Mouse (Mus musculus): ENCODE results near the gene Rab3gap2. TPM values are rescaled to one million over a fixed set of nuclear protein-coding genes. Genes with fewer than 3 reads are reported as not detected.
A peak's percentile ranks its signal among the peaks of the same experiment; 100 is the strongest.

Rab3gap2 gene
- total RNA-seq, 2 experiments from 2014 or later = 21.5 to 22.9 TPM

- intact Hi-C loops (cut with DNase I) = no loop called here
- no peak for DNase-seq
Observed at GRCm38 (mm10) chr1:185274819-185275545, 71.1 kb downstream of the Rab3gap2 start.

- DNase-seq = no peak
- intact Hi-C loops (cut with DNase I) = no loop called here
Observed at GRCm38 (mm10) chr1:185275976-185276375, 72.1 kb downstream of the Rab3gap2 start.

- DNase-seq = peak; percentile 16 to 22
- intact Hi-C loops (cut with DNase I) = no loop called here
Observed at GRCm38 (mm10) chr1:185277022-185277421, 73.1 kb downstream of the Rab3gap2 start.

- no peak for DNase-seq
- intact Hi-C loops (cut with DNase I) = no loop called here
Observed at GRCm38 (mm10) chr1:185279288-185279687, 75.4 kb downstream of the Rab3gap2 start.

GRCm38 (mm10) chr1:185280616-185281015, 76.7 kb downstream of the Rab3gap2 start:
- no peak for DNase-seq
- intact Hi-C loops (cut with DNase I) = no loop called here

GRCm38 (mm10) chr1:185282846-185283245, 78.9 kb downstream of the Rab3gap2 start:
- DNase-seq = no peak
- intact Hi-C loops (cut with DNase I) = no loop called here

- intact Hi-C loops (cut with DNase I) = no loop called here
- DNase-seq = no peak
Observed at GRCm38 (mm10) chr1:185283247-185283646, 79.3 kb downstream of the Rab3gap2 start.

- intact Hi-C loops (cut with DNase I) = no loop called here
- DNase-seq = peak; percentile 63 to 77
Observed at GRCm38 (mm10) chr1:185284740-185285139, 80.8 kb downstream of the Rab3gap2 start.

- intact Hi-C loops (cut with DNase I) = no loop called here
- DNase-seq = peak; percentile 62 to 68
Observed at GRCm38 (mm10) chr1:185285171-185285570, 81.3 kb downstream of the Rab3gap2 start.

- intact Hi-C loops (cut with DNase I) = no loop called here
- no peak for DNase-seq
Observed at GRCm38 (mm10) chr1:185287066-185287465, 83.1 kb downstream of the Rab3gap2 start.

GRCm38 (mm10) chr1:185289231-185289630, 85.3 kb downstream of the Rab3gap2 start:
- intact Hi-C loops (cut with DNase I) = no loop called here
- no peak for DNase-seq

GRCm38 (mm10) chr1:185291336-185291735, 87.4 kb downstream of the Rab3gap2 start:
- DNase-seq = no peak

GRCm38 (mm10) chr1:185292646-185293360, 88.9 kb downstream of the Rab3gap2 start:
- intact Hi-C loops (cut with DNase I) = no loop called here
- DNase-seq = no peak

More at GRCm38 (mm10) chr1:185291336-185291735, 87.4 kb downstream of the Rab3gap2 start:
- intact Hi-C loops (cut with DNase I) = no loop called here

GRCm38 (mm10) chr1:185296850-185297249, 92.9 kb downstream of the Rab3gap2 start:
- intact Hi-C loops (cut with DNase I) = no loop called here

GRCm38 (mm10) chr1:185298496-185298895, 94.6 kb downstream of the Rab3gap2 start:
- DNase-seq = no peak
- intact Hi-C loops (cut with DNase I) = no loop called here

More at GRCm38 (mm10) chr1:185296850-185297249, 92.9 kb downstream of the Rab3gap2 start:
- DNase-seq = no peak

GRCm38 (mm10) chr1:185302816-185303215, 98.9 kb downstream of the Rab3gap2 start:
- intact Hi-C loops (cut with DNase I) = no loop called here

GRCm38 (mm10) chr1:185306836-185307235, 102.9 kb downstream of the Rab3gap2 start:
- intact Hi-C loops (cut with DNase I) = no loop called here
- DNase-seq = no peak

More at GRCm38 (mm10) chr1:185302816-185303215, 98.9 kb downstream of the Rab3gap2 start:
- no peak for DNase-seq

- no peak for DNase-seq
- intact Hi-C loops (cut with DNase I) = no loop called here
Observed at GRCm38 (mm10) chr1:185307645-185308044, 103.7 kb downstream of the Rab3gap2 start.

- DNase-seq = no peak
- intact Hi-C loops (cut with DNase I) = no loop called here
Observed at GRCm38 (mm10) chr1:185308334-185308733, 104.4 kb downstream of the Rab3gap2 start.

- intact Hi-C loops (cut with DNase I) = no loop called here
- DNase-seq = peak in 1 of 2 experiments; percentile 28
Observed at GRCm38 (mm10) chr1:185308908-185309307, 105.0 kb downstream of the Rab3gap2 start.

- intact Hi-C loops (cut with DNase I) = no loop called here
Observed at GRCm38 (mm10) chr1:185311949-185312348, 108.0 kb downstream of the Rab3gap2 start.

GRCm38 (mm10) chr1:185314546-185314945, 110.6 kb downstream of the Rab3gap2 start:
- intact Hi-C loops (cut with DNase I) = no loop called here

More at GRCm38 (mm10) chr1:185311949-185312348, 108.0 kb downstream of the Rab3gap2 start:
- DNase-seq = no peak

More at GRCm38 (mm10) chr1:185314546-185314945, 110.6 kb downstream of the Rab3gap2 start:
- no peak for DNase-seq
